Mouse (Mus musculus) megakaryocyte, embryonic 14.5 days (primary cell): Measurements from ENCODE around the gene Txndc11.

ENCODE experiments used
- FLI1 ChIP-seq: IDR thresholded peaks from 2 replicates; pipeline ENCODE4 v1.6.1; 2012; ENCODE audit warnings: low read length, inconsistent platforms, mixed read lengths
- GATA1 ChIP-seq: IDR thresholded peaks from 3 replicates; pipeline ENCODE4 v1.6.1; 2012; ENCODE audit warnings: mixed read lengths, low read length, inconsistent platforms, borderline replicate concordance

- no peak for TF ChIP-seq GATA1
- TF ChIP-seq FLI1, result no peak
These were observed 84.2 kb downstream of the Txndc11 start for GRCm38 (mm10) chr16:11050226-11050625.
